Comparison of ENCODE assay signal across 19 mouse cellular contexts in the genomic region with DNA sequence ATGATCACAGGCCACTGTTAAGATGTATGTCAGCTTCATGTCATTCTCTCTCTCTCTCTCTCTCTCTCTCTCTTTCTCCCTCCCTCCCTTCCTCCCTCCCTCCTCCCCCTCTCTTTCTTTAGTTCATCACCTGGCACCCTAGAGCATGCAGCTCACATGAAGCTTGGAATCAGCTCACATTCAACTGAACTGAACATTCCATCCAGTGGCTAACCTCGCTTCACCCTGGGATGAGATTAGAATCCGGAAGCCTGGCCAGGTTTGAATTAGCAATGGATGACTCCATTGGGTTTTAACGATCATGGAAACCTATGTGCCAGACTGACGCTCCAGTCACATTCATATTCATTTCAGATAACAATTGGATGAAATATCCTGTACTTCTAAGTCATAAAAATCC.
"Had no signal": no experiment of that assay in that cellular context is flagged by ENCODE, and none has a peak within 500 bp of the region (broad histone marks: within the 10 kb centered on the region; RNA-seq: fewer than 3 reads in every experiment).

No protein-coding gene starts in this region.

- H3K4me1 ChIP-seq: midbrain, embryonic 10.5 days; midbrain, embryonic 12.5 days; neural tube, embryonic 13.5 days; neural tube, embryonic 15.5 days had no signal

- H3K9me3 ChIP-seq: midbrain, embryonic 10.5 days; midbrain, embryonic 12.5 days; neural tube, embryonic 13.5 days; neural tube, embryonic 15.5 days had no signal

- DNase-seq: lung, adult 18-20 months; lung, embryonic 14.5 days; lung, postnatal 10 days; lung, postnatal 4 days; midbrain, embryonic 14.5 days; retina, postnatal 1 day; right cerebral cortex, adult 18-20 months; right cerebral cortex, postnatal 25 days; right cerebral cortex, postnatal 4 days; spleen, adult 18-20 months; thymus, adult 18-20 months; thymus, postnatal 14 days; thymus, postnatal 36 days had no signal

- H3K27ac ChIP-seq: midbrain, embryonic 10.5 days; midbrain, embryonic 12.5 days; neural tube, embryonic 13.5 days; neural tube, embryonic 15.5 days had no signal

- ATAC-seq: midbrain, embryonic 16.5 days had no signal

- H3K27me3 ChIP-seq: midbrain, embryonic 12.5 days; neural tube, embryonic 13.5 days; neural tube, embryonic 15.5 days had no signal

- H3K4me3 ChIP-seq: midbrain, embryonic 10.5 days; midbrain, embryonic 12.5 days; myocyte; neural tube, embryonic 13.5 days; neural tube, embryonic 15.5 days had no signal

- H3K4me2 ChIP-seq: lung, embryonic 14.5 days; midbrain, embryonic 12.5 days; neural tube, embryonic 13.5 days; neural tube, embryonic 15.5 days had no signal

- H3K9ac ChIP-seq: lung, embryonic 14.5 days; midbrain, embryonic 12.5 days; neural tube, embryonic 13.5 days; neural tube, embryonic 15.5 days had no signal

- H3K36me3 ChIP-seq: midbrain, embryonic 10.5 days; midbrain, embryonic 12.5 days; neural tube, embryonic 13.5 days; neural tube, embryonic 15.5 days had no signal
